Mouse (Mus musculus) stomach, postnatal 0 days (tissue): ENCODE results near the gene Aasdh. TPM values are rescaled to one million over a fixed set of nuclear protein-coding genes. Genes with fewer than 3 reads are reported as not detected.
A peak's percentile ranks its signal among the peaks of the same experiment; 100 is the strongest.

Source experiments
- ATAC-seq: fragments of 200-750 bp; cut with Nextera tagmentation; 2 replicates; pipeline ENCODE4 v1.8.0; 2017; ENCODE audit not compliant: low FRiP score, low TSS enrichment
- DNase-seq: peaks from one replicate; pipeline ENCODE4 v3.0.0-alpha.2; 2016; ENCODE audit warnings: low spot score
- H3K27ac ChIP-seq: fragments of 300-500 bp; sonication (generic); replicated peaks from 2 replicates; pipeline ENCODE4 v1.5.1; 2014; ENCODE audit warnings: mild to moderate bottlenecking, control low read depth
- H3K27me3 ChIP-seq: fragments of 300-500 bp; sonication (generic); 2 replicates; pipeline ENCODE4 v1.6.1; 2014; ENCODE audit warnings: low read length; ENCODE audit not compliant: control insufficient read depth, insufficient read depth
- H3K36me3 ChIP-seq: fragments of 300-500 bp; sonication (generic); 2 replicates; pipeline ENCODE4 v1.6.1; 2014; ENCODE audit warnings: low read length, mixed read lengths; ENCODE audit not compliant: control insufficient read depth, insufficient read depth
- H3K4me1 ChIP-seq: fragments of 300-500 bp; sonication (generic); replicated peaks from 2 replicates; pipeline ENCODE4 v1.6.1; 2014; ENCODE audit warnings: antibody characterized with exemption; ENCODE audit not compliant: control insufficient read depth, insufficient read depth
- H3K4me2 ChIP-seq: fragments of 300-500 bp; sonication (generic); replicated peaks from 2 replicates; pipeline ENCODE4 v1.6.1; 2014; ENCODE audit warnings: low read depth, mild to moderate bottlenecking, control low read depth, moderate library complexity
- H3K4me3 ChIP-seq: fragments of 300-500 bp; sonication (generic); 2 replicates; pipeline ENCODE4 v1.5.1; 2014; ENCODE audit warnings: low read depth, low read length, control low read depth
- H3K9ac ChIP-seq: fragments of 300-500 bp; sonication (generic); 2 replicates; pipeline ENCODE4 v1.6.1; 2014; ENCODE audit warnings: mild to moderate bottlenecking, low read length, control low read depth, mixed read lengths
- H3K9me3 ChIP-seq: fragments of 300-500 bp; sonication (generic); 2 replicates; pipeline ENCODE4 v1.6.1; 2016; ENCODE audit warnings: low read length; ENCODE audit not compliant: control insufficient read depth
- CTCF ChIP-seq: IDR thresholded peaks from 2 replicates; pipeline ENCODE4 v1.5.1; 2016; ENCODE audit warnings: antibody characterized with exemption, low read depth, mild to moderate bottlenecking, moderate library complexity
- EP300 ChIP-seq: optimal IDR thresholded peaks from 2 replicates; pipeline ENCODE3; 2016; ENCODE audit warnings: antibody characterized with exemption
- WGBS: fragments of 180-500 bp; shearing (Covaris S2); extraction: QIAGEN DNeasy Blood & Tissue Kit; methylation state at CpG from one replicate; pipeline ENCODE4 v1.1.7; 2014; 5-methylcytosine and 5-hydroxymethylcytosine counted together
- polyA plus RNA-seq: library from polyadenylated mRNA; unstranded; fragments of >200 nt; fragmentation: Nextera tagmentation; extraction: Ambion mirVana; gene quantifications from 2 replicates; pipeline ENCODE4 v1.2.1, GENCODE M21; 2015

The Aasdh gene
- polyA plus RNA-seq, 1 experiment from 2014 or later = 7.4 TPM

DNA sequence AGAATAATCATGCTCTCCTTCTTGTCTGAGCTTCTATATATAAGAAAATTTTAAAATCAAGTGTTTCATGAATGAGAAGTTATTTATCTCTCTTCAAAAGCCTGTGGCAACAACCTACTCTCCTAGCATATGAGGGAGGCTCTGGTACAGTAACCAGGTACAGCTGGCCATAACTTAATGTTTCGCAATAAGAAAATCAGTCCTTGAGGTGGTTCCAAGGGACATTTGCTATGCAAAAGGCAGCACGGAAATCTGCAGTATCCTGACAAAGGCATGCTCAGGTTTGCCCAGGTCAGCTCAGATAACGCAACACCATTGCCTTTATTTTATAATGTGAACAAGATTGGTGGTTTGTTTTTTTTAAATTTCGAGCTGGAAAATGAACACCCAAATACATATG, 36.7 kb upstream of the Aasdh start:
- WGBS = 48% methylated on average over 4 of the region's 4 CpGs
- Histone ChIP-seq H3K4me1 (no peaks in the 10 kb centered on the region), H3K9ac (no peak overlapping the region), H3K27me3 (no peaks in the 10 kb centered on the region), H3K4me3 (no peak overlapping the region), H3K27ac (no peak overlapping the region), H3K9me3 (no peaks in the 10 kb centered on the region), H3K4me2 (no peak overlapping the region), H3K36me3 (no peaks in the 10 kb centered on the region)
- DNase-seq (no peak), ATAC-seq (no peak)
- no peak for TF ChIP-seq CTCF
- TF ChIP-seq EP300 = no peak

- ATAC-seq = no peak
Observed at GRCm38 (mm10) chr5:76939717-76940116, 34.4 kb upstream of the Aasdh start.

GRCm38 (mm10) chr5:76929180-76929877, 24.0 kb upstream of the Aasdh start:
- WGBS = 63% methylated on average over 7 of the region's 7 CpGs
- Histone ChIP-seq H3K4me2 (no peak overlapping the region), H3K9me3 (no peaks in the 10 kb centered on the region), H3K36me3 (peaks cover 11% of the 10 kb centered on the region; the same call in 1 of the 2 replicates), H3K9ac (no peak overlapping the region), H3K4me3 (no peak overlapping the region), H3K27me3 (no peaks in the 10 kb centered on the region), H3K4me1 (no peaks in the 10 kb centered on the region), H3K27ac (no peak overlapping the region)
- TF ChIP-seq EP300 (no peak), CTCF (no peak)
- DNase-seq = no peak
- 0 out of 2 replicates have a peak, but pooled peaks have one; percentile 49 for ATAC-seq

More at GRCm38 (mm10) chr5:76939717-76940116, 34.4 kb upstream of the Aasdh start:
- 84% methylated on average over 8 of the region's 8 CpGs for WGBS
- H3K27me3 ChIP-seq = no peaks in the 10 kb centered on the region
- no peak for DNase-seq
- no peak overlapping the region for H3K4me2 ChIP-seq
- TF ChIP-seq CTCF (no peak), EP300 (no peak)
- H3K4me1 ChIP-seq = no peaks in the 10 kb centered on the region
- no peak overlapping the region for H3K27ac ChIP-seq
- H3K36me3 ChIP-seq = no peaks in the 10 kb centered on the region
- H3K9ac ChIP-seq = no peak overlapping the region
- H3K4me3 ChIP-seq = no peak overlapping the region
- no peaks in the 10 kb centered on the region for H3K9me3 ChIP-seq

DNA sequence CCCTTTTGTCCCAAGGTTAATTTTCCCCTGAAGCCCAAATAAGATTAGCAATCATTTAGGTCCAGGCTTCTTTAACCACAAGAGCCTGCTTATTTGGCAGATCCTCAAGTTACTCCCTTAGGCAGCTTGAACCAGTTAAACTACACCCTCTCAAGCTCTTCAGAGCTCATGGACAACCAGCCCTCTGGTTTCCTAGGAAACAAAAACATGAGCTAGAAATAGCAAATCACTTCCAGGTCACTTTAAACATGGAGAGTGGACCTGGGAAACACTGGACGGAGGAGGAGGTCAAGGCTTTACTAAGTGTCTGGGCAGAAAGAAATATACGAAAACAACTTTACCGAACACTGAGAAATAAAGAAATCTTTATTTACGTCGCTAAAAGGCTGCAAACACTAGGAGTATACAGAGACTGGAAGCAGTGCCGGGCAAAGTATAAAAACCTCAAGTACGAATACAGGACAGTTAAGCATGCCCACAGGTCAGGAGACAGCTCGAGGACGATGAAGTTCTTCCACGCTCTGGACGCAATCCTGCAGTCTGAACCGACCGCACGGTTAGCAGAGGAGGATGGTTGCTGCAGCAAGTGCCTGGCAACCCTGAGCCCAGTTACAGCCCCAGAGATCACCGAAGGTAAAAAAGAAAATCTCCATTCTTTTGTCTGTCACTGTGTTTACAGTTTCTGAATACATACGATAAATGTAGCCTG, 23.0 kb upstream of the Aasdh start:
- Histone ChIP-seq H3K36me3 (peaks cover 11% of the 10 kb centered on the region; the same call in 1 of the 2 replicates), H3K27me3 (no peaks in the 10 kb centered on the region), H3K4me2 (0 out of 2 replicates have a peak overlapping the region, but pooled peaks have one; percentile 1), H3K9ac (no peak overlapping the region), H3K4me1 (no peaks in the 10 kb centered on the region), H3K27ac (peak overlapping the region; percentile 63; the same call in 1 of the 2 replicates), H3K9me3 (no peaks in the 10 kb centered on the region), H3K4me3 (0 out of 2 replicates have a peak overlapping the region, but pooled peaks have one; percentile 3)
- DNase-seq (no peak), ATAC-seq (peak; percentile 72)
- no peak for TF ChIP-seq CTCF
- no peak for TF ChIP-seq EP300
- WGBS = 66% methylated on average over 16 of the region's 16 CpGs

- WGBS = 88% methylated on average over 1 of the region's 1 CpGs
- ATAC-seq (no peak), DNase-seq (no peak)
- TF ChIP-seq CTCF (no peak), EP300 (no peak)
- no peak overlapping the region for H3K4me3 ChIP-seq
- no peak overlapping the region for H3K27ac ChIP-seq
- no peaks in the 10 kb centered on the region for H3K27me3 ChIP-seq
- H3K4me2 ChIP-seq = no peak overlapping the region
- H3K36me3 ChIP-seq = peaks cover 11% of the 10 kb centered on the region; the same call in 1 of the 2 replicates
- no peak overlapping the region for H3K9ac ChIP-seq
- H3K4me1 ChIP-seq = no peaks in the 10 kb centered on the region
- no peaks in the 10 kb centered on the region for H3K9me3 ChIP-seq
Observed at GRCm38 (mm10) chr5:76924296-76924695, 19.0 kb upstream of the Aasdh start.

DNA sequence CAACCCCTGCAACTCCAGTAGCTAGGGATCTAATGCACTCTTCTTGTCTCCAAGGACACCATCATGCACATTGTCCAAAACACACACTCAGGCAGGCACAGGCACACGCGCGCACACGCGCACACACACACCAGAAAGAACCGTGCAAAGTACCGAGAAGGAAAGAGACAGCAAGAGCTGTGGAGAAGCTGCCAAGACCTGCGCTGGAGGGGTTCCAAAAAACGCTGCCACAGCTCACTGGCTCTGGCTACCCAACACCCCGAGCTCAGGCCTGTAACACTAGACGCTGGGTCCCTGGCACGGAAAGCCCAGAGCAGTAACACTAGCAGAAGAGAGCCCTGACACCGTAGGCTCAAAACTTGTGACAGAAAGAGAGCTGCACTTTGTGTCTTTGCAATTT, 18.1 kb upstream of the Aasdh start:
- H3K27me3 ChIP-seq = no peaks in the 10 kb centered on the region
- 83% methylated on average over 13 of the region's 13 CpGs for WGBS
- H3K4me1 ChIP-seq = no peaks in the 10 kb centered on the region
- no peak overlapping the region for H3K4me2 ChIP-seq
- TF ChIP-seq CTCF = no peak
- no peak for TF ChIP-seq EP300
- no peak for ATAC-seq
- H3K9ac ChIP-seq = no peak overlapping the region
- DNase-seq = no peak
- no peak overlapping the region for H3K27ac ChIP-seq
- H3K36me3 ChIP-seq = peaks cover 12% of the 10 kb centered on the region; the same call in 1 of the 2 replicates
- no peaks in the 10 kb centered on the region for H3K9me3 ChIP-seq
- no peak overlapping the region for H3K4me3 ChIP-seq
